Mouse (Mus musculus) right cerebral cortex, postnatal 14 days (tissue): Measurements from ENCODE around the gene Gm17631.
"Not testable (repeated sequence)": the region's sequence is repeated elsewhere in the genome, so short reads cannot be mapped to it uniquely, and the experiment has no call there.

Experiments used
- DNase-seq: peaks from one replicate; pipeline ENCODE4 v3.0.0; 2022

Gene Gm17631

GRCm38 (mm10) chr6:129862349-129862748 lies at the start of gene Gm17631:
Gm17631 (plus strand) TSS chr6:129862649.
- DNase-seq: not testable (repeated sequence)

- no peak for DNase-seq
These were observed 44.7 kb upstream of the Gm17631 start for GRCm38 (mm10) chr6:129817731-129818130.

GRCm38 (mm10) chr6:129824004-129824403 lies 38.4 kb upstream of the Gm17631 start:
- DNase-seq: no peak

GRCm38 (mm10) chr6:129825559-129825958 lies 36.9 kb upstream of the Gm17631 start:
- no peak for DNase-seq

GRCm38 (mm10) chr6:129876549-129876948 lies 14.1 kb downstream of the Gm17631 start, which contains the start of gene Klra17:
Klra17 (minus strand) TSS chr6:129876672.
- no peak for DNase-seq

GRCm38 (mm10) chr6:129882525-129882924 lies 20.1 kb downstream of the Gm17631 start:
- DNase-seq: no peak
